Mouse (Mus musculus) adrenal gland, postnatal 14 days (tissue): Measurements from ENCODE around the gene Pla2g12a. TPM values are rescaled to one million over a fixed set of nuclear protein-coding genes. Genes with fewer than 3 reads are reported as not detected.

Experiments
- DNase-seq: peaks from one replicate; pipeline ENCODE4 v3.0.0; 2021; ENCODE audit warnings: mixed read lengths
- long read RNA-seq, 2 experiments: library from polyadenylated mRNA; stranded (forward); transcript quantifications; one replicate each; pipeline ENCODE4 v2.0.0; 2021
- total RNA-seq: library from RNA; stranded (reverse); gene quantifications from 2 replicates; pipeline ENCODE4 v1.2.3, GENCODE M21; 2021

Pla2g12a gene
- 56.0 and 62.7 TPM in 2 replicates for total RNA-seq
- long read RNA-seq, experiment 1, transcript Pla2g12a-201 (4 exons, 1,561 nt), result major isoform, 100 of 105 reads
- long read RNA-seq, experiment 1, partial matches to known transcripts, result 0 of 105 reads
- long read RNA-seq, experiment 1, other reads (novel, unspliced or antisense), result 1 of 105 reads
- long read RNA-seq, experiment 2, transcript Pla2g12a-203 (1 exons, 2,992 nt), result minor isoform, 9 of 124 reads
- long read RNA-seq, experiment 2, transcript Pla2g12a-201 (4 exons, 1,561 nt), result major isoform, 112 of 124 reads
- long read RNA-seq, experiment 2, partial matches to known transcripts, result 1 of 124 reads
- long read RNA-seq, experiment 2, other reads (novel, unspliced or antisense), result 2 of 124 reads

- DNase-seq, result peak; percentile 97
Observed at GRCm38 (mm10) chr3:129878405-129879021, at the start of gene Pla2g12a. Gene Pla2g12a, plus strand, starts transcription at chr3:129878606.

- peak; percentile 64 for DNase-seq
Observed at GRCm38 (mm10) chr3:129830626-129831025, 47.8 kb upstream of the Pla2g12a start.

DNA sequence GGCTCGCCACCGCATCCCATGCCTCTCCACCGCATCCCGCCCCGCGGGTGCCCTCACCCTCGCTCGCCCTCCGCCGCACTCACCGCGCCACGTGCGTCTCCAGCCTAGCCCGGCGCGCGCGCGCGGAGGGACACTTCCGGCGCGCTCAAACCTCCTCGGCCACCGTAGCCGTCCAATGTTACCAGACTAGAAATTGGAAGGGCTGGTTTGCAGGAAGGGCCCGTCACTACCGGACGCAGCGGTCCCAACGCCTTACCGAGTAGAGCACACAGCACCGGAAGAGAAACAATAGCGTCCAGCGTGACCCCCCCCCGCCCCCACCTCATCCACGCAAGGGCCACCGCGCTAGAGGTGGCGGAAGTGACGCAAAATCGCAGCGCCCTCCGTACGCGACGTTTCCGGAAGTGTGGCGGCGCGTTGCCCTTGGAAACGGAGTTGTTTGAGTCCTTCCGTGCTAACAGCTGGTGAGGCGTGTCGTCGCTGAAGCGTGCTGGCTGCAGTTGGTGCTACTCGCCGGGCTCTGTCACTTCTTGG, 47.3 kb upstream of the Pla2g12a start, which contains the start of gene Gar1:
Gene Gar1 (minus strand): TSS at position 362 of the 534 bp plus-strand sequence.
- DNase-seq, result peak; percentile 97

DNA sequence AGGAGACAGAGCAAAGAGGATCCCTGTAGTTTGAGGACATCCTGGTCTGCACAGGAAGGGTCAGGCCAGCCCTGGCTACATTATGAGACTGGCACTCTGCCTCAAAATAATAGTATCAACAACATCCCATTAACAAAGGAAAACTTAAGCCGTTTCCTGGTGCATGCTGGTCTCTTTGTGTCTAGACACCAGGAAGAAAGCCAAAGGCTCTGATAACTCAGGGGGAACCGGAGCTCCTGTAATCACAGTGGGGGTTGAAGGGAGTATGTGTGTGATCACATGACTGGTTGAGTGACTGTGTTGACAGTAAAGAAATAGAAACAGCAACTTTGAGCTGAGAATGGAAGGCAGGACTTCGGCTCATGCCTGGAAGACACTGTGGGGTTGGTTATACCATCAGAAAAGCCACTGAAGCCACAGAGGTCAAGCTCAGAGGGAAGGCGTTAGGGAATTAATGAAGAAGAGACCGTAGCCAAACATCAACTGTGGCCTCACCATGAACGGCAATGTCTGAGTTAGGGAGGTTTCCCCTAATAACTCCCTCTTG, 42.9 kb upstream of the Pla2g12a start, which contains the start of gene Cfi:
Gene Cfi (plus strand): TSS at position 497 of the 547 bp plus-strand sequence.
- no peak for DNase-seq

- peak; percentile 18 for DNase-seq
Observed at GRCm38 (mm10) chr3:129836051-129836697, 42.2 kb upstream of the Pla2g12a start.

DNA sequence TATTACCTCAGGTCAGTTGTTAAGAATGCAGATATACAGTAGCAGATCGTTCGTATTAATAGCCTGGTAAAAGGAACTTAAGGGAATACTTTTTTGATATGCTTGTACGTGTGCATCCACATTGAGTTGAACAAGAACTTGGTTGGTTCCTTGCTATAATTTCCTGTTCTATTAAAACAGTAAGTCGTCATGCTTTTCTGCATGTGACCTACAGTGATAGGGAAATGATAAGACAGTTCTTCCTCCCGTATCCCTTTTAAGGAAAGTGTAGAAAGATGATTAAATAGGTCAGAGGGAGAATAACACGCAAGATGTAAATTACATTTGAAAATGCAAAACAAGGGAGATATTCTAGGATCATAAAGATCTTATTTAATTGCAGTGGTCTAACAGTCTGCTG, 41.4 kb upstream of the Pla2g12a start:
- no peak for DNase-seq

- no peak for DNase-seq
Observed at GRCm38 (mm10) chr3:129838017-129838416, 40.4 kb upstream of the Pla2g12a start.

DNA sequence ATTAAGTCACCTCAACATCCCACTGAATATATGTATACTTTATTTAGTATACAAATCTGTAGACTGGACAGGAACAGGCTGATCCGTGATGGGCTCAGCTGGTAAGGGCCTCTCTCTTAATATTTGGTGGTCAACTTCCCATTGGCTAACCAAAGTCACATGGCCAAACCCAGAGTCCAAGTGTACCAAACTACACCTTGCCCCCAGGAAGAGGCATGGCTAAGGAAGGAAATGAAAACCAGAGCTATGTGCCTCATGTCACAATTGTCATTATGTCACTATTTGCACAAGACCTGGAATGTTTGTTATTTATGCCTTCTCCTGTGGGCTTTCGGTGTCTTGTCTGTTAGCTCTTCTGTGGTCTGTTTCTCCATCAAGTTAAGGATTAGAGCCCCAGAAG, 32.5 kb upstream of the Pla2g12a start:
- no peak for DNase-seq

DNA sequence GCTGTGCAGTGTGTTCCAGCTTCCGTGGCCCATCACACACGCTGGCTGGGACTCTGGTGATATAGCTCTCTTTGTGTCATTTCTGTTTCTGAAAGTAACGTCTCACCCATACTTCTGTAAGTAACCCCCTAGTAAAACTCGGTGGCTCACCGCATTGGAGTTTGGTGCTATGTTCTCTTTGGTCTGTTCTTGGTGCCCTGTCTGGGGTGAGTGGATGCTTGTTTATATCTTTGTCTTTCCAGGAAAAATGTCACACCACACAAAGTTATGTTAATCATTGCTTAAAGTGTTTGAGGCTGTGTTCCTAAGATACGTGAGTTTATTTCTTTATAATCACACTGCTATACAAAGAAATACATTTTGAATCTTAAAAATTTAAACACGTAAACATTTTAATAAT, 31.6 kb upstream of the Pla2g12a start:
- DNase-seq, result no peak

- DNase-seq, result no peak
Observed at GRCm38 (mm10) chr3:129862592-129862991, 15.8 kb upstream of the Pla2g12a start.

DNA sequence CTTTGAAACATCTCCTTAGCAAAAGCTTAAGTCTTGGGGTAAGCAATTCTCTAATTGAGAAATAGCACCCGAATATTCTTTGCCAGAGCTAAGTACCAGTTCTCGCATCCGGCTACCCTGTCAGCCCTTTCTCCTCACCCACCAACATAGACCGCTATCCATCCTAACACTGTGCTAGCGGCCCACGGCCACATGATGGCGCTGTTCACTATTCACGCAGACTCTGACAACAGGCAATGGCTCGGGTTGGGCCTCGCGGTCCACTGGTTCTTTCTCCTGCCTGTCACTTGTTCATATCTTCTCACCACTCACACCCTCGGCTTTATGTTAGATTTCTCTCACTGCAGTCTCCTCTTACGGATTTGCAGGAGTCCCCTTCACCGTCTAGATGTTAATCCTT, 14.7 kb upstream of the Pla2g12a start:
- DNase-seq, result peak; percentile 83

DNA sequence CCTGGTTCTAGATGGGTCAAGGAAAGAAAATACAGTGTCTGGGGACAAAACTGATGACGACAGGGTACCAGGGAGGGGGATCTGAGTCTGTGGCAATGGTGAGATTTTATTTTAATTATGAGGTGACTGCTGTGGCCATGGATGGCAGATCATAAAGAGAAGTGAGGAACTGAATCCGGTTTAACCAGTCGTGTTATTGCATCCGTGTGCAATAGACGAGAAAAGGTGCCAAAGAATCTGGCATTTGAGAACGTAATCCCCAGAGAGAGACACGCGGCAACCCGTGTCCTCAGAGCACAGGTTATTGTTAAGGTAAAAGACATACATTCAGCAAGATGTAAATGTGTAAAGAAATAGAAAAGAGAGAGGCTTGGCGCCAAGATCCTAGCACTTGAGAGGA, 1.1 kb upstream of the Pla2g12a start:
- DNase-seq, result no peak

DNA sequence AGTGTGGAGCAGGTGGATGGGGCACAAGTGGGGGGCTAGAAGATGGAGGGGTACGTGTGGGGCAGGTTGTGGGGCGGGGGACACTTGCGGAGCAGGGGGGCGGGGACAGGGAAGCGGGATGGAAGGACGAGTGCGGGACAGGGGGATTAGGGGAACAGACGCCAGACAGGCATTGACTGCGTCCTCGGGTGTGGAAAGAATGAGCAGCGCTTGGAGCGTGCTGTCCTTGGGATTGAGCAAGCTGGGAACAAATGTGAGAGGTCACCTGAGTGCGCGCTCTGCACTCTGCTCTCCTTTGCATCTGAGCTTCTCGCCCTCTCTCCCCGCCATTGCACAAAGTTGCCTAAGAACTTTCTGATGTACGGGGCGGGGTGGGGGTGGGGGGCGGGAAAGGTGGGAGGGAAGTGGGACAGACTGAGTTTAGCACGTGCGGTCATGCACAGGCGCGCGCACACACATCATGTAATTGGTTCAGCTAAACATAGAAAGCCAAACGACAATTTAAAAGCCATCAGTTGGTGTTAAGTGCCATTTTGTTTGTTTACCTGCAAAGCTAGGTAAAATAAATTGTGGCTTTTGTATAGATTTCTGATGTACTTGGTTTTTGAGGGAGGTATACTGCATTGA, 838 bp downstream of the Pla2g12a start:
- DNase-seq, result peak; percentile 77

- DNase-seq, result no peak
Observed at GRCm38 (mm10) chr3:129879913-129880312, 1.5 kb downstream of the Pla2g12a start.

- no peak for DNase-seq
Observed at GRCm38 (mm10) chr3:129880925-129881593, 2.7 kb downstream of the Pla2g12a start.

GRCm38 (mm10) chr3:129885577-129885976, 7.2 kb downstream of the Pla2g12a start:
- no peak for DNase-seq

DNA sequence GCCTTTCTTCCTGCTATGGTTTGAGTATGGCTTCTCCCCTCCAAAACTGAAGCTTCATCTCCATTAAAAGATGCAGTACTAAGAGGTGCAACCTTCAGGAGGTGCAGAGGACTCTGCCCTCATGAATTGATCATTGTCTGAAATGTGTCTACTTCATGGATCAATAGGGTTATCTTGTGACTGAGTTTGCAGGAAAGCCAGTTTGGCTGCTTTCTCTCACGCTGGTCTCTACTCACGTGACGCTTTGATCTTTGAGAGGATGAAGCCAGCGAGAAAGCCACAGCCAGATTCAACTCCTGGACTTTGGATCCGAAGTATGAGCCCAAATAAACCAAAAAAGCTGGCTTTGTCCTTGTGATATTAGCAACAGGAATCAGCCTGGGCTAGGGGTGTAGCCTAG, 8.0 kb downstream of the Pla2g12a start:
- DNase-seq, result no peak

GRCm38 (mm10) chr3:129887779-129888517, 9.5 kb downstream of the Pla2g12a start:
- DNase-seq, result no peak

GRCm38 (mm10) chr3:129892003-129892402, 13.6 kb downstream of the Pla2g12a start:
- no peak for DNase-seq

DNA sequence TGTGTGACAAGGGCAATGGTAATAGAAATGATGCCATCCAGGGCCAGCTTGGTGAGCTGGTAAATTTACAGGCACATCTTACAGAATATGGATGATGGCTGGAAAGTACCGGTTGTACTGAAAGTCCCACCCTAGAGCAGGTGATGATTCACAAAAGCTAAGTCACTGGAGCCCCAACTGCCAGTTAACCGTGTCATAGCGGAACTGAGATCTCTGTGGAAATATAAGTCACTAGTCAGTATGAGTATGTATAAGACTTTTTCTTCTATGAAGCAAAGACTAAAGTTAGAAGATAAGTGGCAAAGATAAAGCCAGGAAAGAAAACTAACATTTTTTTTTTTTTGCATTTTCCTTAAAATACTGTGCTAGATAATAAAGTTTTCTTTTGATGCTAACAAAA, 14.7 kb downstream of the Pla2g12a start:
- DNase-seq, result no peak

DNA sequence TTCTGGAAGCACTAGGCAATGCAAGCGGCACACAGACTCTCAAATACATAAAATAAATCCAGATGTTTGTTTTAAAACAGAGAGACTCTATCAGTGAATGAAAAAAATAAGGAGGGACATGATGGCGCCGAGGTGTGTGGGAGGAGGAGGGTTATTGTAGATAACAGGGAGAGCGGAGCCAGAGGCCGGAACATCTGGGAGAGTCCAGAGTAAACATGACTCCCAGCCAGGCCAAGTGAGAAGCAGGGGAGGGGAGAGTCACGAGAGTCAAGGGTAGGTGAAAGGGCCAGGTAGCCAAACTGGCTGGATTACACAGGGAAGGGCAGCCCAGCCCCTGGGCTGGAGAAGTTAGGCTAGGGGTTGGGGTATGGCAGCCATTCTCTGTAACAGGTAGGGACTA, 18.2 kb downstream of the Pla2g12a start:
- no peak for DNase-seq
